Mouse (Mus musculus) neutrophil, adult 59 days (primary cell): Measurements from ENCODE around the gene Gm14851. TPM values are rescaled to one million over a fixed set of nuclear protein-coding genes. Genes with fewer than 3 reads are reported as not detected.

Source experiments
- total RNA-seq, 2 experiments: library from RNA; stranded (reverse); gene quantifications; 1 replicate in 1 of 2; 2 replicates in 1 of 2; pipeline ENCODE4 v1.2.4; 2023

Gene Gm14851
- not detected for total RNA-seq

GRCm38 (mm10) chr8:21095950-21096349 lies at the start of gene Gm14851:
TSS of gene Gm14851 (minus strand) at chr8:21096050.

GRCm38 (mm10) chr8:21134342-21134741 lies 38.5 kb upstream of the Gm14851 start, which contains the start of gene Defa30:
TSS of gene Defa30 (plus strand) at chr8:21134642.

GRCm38 (mm10) chr8:21084142-21084541 lies 11.7 kb downstream of the Gm14851 start, which contains the start of gene Defa25:
TSS of gene Defa25 (plus strand) at chr8:21084442.

GRCm38 (mm10) chr8:21064738-21065137 lies 31.1 kb downstream of the Gm14851 start, which contains the start of gene Defa35:
TSS of gene Defa35 (plus strand) at chr8:21065038.

GRCm38 (mm10) chr8:21054747-21055146 lies 41.1 kb downstream of the Gm14851 start, which contains the start of gene Defa23:
TSS of gene Defa23 (plus strand) at chr8:21055047.

Other genes with a start within 250 kb of the Gm14851 start
- not detected for gene Defb33, start 203.4 kb downstream of the Gm14851 start, total RNA-seq
- gene Gm15056, start 193.4 kb downstream of the Gm14851 start, total RNA-seq: not detected
- not detected for gene Gm6040, start 174.0 kb downstream of the Gm14851 start, total RNA-seq
- gene AY761185, start 151.3 kb downstream of the Gm14851 start, total RNA-seq: not detected
- gene Defa21, start 70.5 kb downstream of the Gm14851 start, total RNA-seq: not detected
- gene Defa23, start 41.0 kb downstream of the Gm14851 start, total RNA-seq: not detected
- not detected for gene Defa35, start 31.0 kb downstream of the Gm14851 start, total RNA-seq
- not detected for gene Defa25, start 11.6 kb downstream of the Gm14851 start, total RNA-seq
- not detected for gene Defa30, start 38.6 kb upstream of the Gm14851 start, total RNA-seq
- gene Defa22, start 66.2 kb upstream of the Gm14851 start, total RNA-seq: not detected
- not detected for gene Defa31, start 95.6 kb upstream of the Gm14851 start, total RNA-seq
- not detected for gene Gm15293, start 105.5 kb upstream of the Gm14851 start, total RNA-seq
- gene Gm15292, start 153.7 kb upstream of the Gm14851 start, total RNA-seq: not detected
- not detected for gene Defa27, start 219.5 kb upstream of the Gm14851 start, total RNA-seq
- gene Defa29, start 231.0 kb upstream of the Gm14851 start, total RNA-seq: not detected